Mouse (Mus musculus): ENCODE measurements around the gene Afmid. TPM values are rescaled to one million over a fixed set of nuclear protein-coding genes. Genes with fewer than 3 reads are reported as not detected.

Gene Afmid
- total RNA-seq, 2 experiments from 2014 or later: 4.6 to 6.7 TPM

DNA sequence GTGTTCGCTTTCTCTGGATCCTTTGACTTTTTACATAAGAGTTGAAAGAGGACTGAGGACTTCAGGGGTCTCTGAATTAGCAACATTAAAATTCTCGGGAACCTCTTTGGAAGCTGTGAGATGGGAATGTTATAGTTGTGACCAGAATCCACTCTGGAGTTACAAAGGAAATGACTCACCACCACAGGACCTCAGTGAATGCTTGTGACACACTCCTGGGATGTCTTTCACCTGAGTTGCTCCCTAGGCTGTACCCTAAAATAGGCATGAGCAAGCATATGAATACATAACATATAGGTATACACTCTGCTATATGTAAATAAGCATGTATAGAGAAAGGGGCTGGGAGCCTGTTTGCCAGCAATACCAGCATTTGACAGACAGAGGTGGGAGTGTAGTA, 17.7 kb downstream of the Afmid start:
- intact Hi-C loops (cut with DNase I): no loop called here
- DNase-seq (ENCODE audit: low spot score in 2 of 2): no peak

DNA sequence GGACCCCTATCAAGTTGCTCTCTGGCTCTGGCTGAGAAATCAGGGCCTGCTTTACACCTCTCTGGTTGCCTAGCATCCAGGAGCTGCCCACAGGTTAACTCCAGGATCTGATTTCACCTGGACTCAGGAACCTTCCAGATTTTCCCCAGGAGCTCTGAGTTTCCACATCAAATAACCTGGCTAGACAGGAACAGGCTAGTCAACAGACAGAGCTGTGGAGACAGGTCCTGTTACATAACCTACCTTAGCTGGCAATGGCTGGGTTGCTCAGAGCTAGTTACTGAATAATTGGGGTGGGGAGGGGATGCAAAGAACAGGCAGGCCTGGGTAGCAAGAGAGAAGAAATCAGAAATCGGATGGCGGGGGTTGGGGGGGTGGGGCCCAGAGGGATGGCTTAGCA, 19.3 kb downstream of the Afmid start:
- DNase-seq (ENCODE audit: low spot score in 2 of 2): no peak
- intact Hi-C loops (cut with DNase I): no loop called here

DNA sequence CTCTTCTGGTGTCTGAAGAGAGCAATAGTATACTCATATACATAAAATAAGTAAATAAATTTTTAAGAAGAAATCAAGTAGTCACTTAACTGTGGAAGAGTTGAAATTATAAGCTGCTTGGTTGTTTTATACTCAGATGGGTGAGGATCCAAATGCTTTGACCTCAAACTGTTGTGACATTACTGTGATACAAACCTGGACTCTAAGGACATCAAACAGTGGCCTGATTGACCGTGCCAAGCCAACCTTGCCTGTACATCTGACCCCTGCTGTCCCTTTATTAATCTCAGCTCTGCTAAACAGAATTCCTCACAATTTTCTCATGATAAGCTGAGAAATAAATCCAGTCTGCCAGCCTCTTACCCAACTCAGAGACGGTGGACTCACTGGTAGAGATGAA, 19.9 kb downstream of the Afmid start:
- intact Hi-C loops (cut with DNase I): no loop called here
- DNase-seq (ENCODE audit: low spot score in 2 of 2): no peak

DNA sequence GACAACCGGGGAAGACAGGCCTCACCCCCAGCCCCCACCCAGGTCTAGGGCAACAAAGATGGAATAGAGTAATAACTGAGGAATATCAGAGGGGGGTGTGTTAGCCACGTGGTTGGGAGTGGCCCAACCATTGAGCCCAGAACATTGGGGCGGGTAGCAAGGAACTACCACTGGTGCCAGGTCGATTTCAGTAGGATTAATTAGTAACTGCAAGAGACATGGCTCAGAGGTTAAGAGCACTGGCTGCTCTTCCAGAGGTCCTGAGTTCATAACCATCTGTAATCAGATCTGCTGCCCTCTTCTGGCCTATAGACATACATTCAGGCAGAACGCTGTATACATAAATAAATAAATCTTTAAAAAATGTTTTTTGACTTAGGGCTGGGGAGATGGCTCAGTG, 20.9 kb downstream of the Afmid start:
- DNase-seq (ENCODE audit: low spot score in 2 of 2): no peak
- intact Hi-C loops (cut with DNase I): no loop called here

DNA sequence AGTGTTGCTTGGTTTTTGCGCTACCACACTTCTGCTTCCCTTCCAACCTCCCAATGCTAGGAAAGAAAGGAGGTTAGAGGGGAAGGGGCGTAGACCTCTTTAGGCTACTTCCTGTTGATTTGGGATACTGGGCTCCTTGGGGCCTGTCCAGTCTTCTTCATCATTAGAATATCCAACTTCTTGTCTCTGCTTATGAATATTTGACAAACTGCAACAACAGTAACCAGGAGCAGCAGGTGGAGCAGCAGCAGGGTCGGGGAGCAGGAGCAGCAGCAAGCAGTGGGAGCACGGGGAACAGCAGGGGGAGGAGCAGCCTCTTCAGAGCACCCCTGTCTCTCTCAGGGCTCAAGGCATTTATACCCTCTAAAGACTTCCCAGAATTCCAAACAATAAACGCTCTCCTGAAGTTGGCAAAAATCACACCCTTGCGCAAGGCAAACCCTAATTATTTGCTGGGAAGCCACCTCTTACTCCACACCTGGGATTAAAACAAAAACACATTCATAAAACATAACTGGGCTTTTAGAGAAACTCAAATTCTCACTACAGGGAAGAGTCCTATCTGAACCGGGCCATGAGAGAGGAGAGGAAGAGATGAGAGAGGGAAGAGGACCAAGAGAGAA, 22.0 kb downstream of the Afmid start:
- intact Hi-C loops (cut with DNase I): no loop called here
- DNase-seq (ENCODE audit: low spot score in 2 of 2): no peak

DNA sequence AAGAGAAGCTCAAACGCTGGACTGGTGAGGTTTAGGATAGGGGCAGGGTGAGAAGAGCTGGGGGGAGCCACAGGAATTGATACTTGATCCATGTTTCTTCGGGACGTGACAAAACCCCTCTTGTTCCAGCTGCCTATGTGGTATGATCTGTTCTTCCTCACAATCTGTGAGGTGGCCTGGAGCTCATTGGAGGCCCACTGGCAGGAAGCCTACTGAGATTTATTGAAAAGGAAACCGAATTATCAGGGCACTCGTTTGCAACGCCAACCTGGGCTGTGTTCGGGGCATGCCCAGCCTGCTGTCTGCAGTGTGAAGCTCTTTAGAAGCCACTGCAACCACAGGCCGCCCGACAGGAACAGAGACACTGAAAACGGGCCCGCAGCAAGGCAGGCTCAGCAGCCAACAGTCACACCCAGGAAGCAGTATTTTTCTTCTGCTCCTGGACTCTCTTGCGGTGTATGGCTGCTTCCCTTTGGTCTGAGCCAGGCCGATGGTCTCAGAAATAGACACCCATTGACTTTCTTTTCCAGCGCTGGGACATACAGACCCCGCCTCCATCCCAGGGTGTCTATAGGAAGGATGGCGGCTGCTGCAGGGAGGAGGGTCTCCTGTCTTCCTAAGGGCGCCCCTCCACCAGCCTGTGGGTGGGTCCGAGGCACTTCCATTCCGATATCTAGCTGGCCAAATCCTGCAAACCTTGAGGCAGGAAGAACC, 22.7 kb downstream of the Afmid start:
- intact Hi-C loops (cut with DNase I): no loop called here

DNA sequence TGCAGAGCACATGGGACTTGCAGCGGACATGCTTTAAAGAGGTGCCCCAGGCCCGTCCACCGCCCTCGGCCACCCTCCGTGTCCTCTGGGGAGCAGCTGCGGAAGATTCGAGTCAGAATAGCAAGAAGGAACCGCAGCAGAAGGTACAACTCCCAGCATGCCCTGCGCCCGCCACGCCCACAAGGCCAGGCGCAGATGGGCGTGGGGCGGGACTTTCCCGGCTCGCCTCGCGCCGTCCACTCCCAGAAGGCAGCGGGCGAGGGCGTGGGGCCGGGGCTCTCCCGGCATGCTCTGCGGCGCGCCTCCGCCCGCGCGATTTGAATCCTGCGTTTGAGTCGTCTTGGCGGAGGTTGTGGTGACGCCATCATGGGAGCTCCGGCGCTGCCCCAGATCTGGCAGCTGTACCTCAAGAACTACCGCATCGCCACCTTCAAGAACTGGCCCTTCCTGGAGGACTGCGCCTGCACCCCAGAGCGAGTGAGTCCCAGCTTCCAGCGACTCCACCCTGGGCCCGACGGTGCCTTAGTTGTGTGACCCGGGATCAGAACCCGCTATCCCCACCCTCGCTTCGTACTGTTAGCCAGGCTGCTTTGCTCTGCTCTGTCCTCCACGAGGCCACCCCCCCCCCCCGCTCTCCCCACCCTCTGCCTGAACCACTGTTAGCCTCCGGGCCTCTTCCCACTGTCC, 23.4 kb downstream of the Afmid start, which contains the start of gene Birc5:
Birc5 (plus strand) TSS at position 267 of the 687 bp plus-strand sequence.
- intact Hi-C loops (cut with DNase I): no loop called here
- peak; percentile 96 to 97 for DNase-seq (ENCODE audit: low spot score in 2 of 2)

More for the DNA sequence above, 22.7 kb downstream of the Afmid start:
- no peak for DNase-seq (ENCODE audit: low spot score in 2 of 2)

DNA sequence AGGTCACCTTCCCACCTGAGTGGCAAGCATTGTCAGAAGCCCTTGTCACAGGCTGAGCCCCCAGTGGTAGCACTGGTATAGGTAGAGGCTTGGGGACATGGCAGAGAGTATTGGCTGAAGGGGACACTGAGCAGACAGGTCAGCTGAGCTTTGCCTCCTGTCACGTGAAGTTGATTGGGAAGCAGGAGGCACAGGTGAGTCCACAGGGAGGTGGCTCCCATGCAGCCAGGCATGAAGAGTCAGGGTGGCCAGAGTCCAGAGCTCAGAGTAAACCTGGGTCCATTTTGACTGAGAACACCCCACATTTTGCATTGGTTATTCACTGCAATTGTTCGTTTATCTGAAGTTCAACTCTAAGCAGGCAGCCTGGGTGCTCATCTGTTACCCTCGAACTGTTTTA, 27.2 kb downstream of the Afmid start:
- intact Hi-C loops (cut with DNase I): no loop called here
- DNase-seq (ENCODE audit: low spot score in 2 of 2): no peak

DNA sequence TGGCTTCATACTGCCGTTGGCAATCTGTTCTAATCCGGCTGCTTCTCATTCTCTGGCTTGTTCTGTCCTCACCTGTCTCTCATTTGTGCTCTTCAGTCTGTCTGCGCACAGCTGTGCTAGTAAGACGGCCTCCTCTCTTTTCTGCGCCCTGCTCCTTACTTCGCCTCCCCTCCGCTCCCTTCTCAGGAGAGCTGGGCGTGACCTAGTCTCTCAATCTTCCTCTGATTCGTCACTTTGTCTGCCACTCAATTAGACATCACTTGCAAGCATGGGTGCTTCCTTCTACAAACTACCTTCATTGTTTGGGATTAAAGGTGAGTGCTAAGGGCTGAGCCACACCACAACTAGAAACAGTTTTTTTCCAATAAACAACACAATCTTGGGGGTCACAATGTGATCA, 28.5 kb downstream of the Afmid start:
- DNase-seq (ENCODE audit: low spot score in 2 of 2): no peak
- intact Hi-C loops (cut with DNase I): no loop called here

DNA sequence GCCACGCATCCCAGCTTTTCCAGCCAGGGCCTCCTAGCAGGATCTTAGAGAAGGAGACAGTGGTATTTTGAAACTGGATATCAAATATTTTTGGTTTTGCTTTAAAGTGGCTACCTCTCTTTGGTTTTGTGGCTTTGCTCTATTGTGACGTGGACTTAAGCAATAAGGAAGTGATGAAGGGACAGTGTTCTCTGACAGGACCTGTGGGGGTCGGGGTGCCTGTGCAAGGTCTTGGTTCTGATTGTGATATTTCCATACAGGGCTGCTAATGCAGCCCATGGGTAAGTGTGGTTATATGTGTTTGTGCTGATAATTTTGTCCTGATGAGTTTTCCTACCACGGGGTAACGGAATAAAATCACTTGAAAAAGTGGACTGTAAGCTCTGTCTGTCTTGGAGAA, 29.6 kb downstream of the Afmid start:
- intact Hi-C loops (cut with DNase I): no loop called here
- DNase-seq (ENCODE audit: low spot score in 2 of 2): no peak

DNA sequence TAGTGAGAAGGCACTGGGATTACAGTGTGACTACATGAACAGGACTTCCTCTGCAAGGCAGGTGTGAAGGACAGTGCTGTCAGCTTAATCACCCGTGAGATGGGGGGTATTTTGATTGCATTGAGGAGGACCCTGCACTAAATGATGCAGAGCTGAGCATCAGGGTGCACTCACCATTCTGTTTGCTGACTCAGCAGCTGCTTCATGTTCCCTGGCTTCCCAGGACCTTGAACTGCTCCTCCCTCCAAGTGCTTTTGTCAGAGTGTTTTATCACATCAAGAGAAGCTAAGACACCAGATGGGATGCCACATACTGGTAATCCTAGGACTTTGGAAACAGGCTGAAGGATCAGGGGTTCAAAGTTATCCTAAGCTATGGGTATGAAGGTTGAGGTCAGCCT, 30.3 kb downstream of the Afmid start:
- DNase-seq (ENCODE audit: low spot score in 2 of 2): no peak
- intact Hi-C loops (cut with DNase I): no loop called here

DNA sequence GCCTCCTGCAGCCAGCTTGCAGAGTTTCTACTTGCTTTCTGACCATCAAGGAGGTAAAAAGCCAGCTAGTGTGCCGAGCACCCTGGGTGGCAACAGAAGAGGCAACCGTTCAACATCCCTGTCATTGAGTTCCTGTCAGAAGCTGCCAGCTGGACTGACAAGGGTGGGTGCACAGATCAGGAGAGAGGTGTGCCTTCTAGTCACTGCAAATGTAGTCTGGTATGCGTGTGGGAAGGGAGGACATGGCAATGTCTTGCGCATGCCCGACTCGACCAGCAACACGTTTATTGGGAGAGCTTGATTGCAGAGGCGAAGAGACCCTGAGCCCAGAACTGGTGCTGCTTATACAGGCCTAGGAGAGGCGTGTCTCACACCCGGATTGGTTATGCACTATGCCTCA, 31.7 kb downstream of the Afmid start:
- no peak for DNase-seq (ENCODE audit: low spot score in 2 of 2)
- intact Hi-C loops (cut with DNase I): no loop called here

DNA sequence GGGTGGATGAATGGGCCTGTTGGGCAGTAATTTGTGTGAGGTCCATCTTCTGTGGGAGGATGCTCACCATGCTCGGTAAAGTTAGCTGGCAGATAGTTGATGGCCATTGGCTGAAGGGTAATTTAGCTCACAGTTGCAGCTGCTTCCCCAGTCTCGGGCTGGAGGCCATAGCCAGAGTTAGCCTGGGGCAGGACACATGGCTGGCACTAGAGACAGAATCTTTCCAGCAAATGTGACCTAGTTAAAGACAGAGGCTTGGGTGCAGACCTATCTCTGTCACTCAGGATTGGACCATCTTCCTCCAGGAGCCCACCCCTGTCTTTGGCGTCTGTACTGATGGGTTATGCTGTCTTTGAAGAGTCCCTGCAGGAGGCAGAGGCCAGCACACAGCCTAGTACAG, 32.7 kb downstream of the Afmid start:
- DNase-seq (ENCODE audit: low spot score in 2 of 2): no peak
- intact Hi-C loops (cut with DNase I): no loop called here

DNA sequence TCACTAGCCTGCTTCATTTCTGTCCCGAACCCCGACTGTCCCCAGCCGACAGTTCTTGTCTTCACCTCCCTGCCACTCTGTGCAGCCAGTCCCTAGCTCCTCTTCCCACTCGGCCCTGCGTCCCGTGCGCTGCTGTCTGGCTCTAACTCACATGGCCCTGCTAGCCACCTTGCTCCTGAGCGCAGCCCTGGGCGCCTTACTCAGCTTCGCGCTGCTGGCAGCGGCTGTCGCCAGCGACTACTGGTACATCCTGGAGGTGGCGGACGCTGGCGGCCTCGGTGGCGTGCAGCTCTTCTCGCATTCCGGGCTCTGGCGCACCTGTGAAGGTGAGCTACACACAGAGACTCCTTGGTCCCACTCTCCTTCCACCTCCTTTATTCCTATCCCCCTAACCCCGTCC, 34.9 kb downstream of the Afmid start, which contains the start of gene Tmem235:
Tmem235 (plus strand) TSS at position 152 of the 400 bp plus-strand sequence.
- no peak for DNase-seq (ENCODE audit: low spot score in 2 of 2)
- intact Hi-C loops (cut with DNase I): no loop called here

DNA sequence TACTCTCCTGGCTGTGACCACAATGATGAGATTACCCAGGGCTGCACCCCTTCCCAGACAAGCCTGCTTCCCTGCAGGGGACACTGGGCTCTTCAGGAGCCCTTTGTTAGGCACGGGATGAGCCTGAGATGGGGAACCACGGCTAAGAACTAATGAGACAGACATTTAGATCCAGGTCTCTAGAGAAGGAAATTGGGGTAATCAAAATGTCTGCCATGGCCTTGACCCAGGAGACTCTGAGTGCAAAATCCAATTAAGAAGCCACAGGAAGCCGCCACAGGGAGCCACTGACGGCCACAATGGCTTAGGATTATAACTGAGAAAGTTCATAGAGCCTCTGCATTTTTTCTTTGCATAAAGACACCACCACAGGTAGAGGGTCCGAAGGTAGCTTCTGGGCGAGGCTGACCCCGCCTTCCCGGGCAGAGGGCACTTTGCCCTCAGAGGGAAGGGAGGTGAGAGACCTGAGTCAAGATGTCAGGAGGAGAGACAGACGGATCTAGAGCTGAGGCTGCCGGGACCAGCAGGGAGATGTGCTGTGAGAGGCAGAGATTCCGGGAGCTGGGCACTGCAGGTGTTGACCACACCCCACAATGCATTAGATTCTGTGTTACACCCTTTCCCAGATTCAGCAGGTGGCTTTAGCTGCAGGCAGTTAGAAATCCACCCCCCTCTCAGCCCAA, 37.6 kb downstream of the Afmid start:
- intact Hi-C loops (cut with DNase I): no loop called here
- no peak for DNase-seq (ENCODE audit: low spot score in 2 of 2)

DNA sequence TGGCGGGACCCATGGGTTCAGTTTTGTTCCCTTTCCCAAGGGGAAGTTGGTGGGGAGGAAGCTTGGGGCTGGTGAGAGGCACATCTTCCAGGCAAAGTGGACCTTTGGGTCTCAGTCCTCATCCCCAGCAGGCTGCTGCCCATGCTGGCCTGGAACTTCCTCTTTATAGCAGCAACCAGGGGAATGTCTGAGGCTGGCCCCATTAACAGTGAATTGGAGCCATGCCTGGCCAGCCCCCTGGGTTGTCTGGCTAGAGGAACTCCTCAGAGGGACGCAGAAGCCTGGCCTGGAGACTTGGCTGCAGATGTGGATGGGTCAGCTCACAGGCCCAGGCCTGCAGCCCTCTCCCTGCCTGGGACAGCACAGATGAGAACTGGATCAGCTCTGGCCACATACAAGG, 39.1 kb downstream of the Afmid start:
- intact Hi-C loops (cut with DNase I): no loop called here

DNA sequence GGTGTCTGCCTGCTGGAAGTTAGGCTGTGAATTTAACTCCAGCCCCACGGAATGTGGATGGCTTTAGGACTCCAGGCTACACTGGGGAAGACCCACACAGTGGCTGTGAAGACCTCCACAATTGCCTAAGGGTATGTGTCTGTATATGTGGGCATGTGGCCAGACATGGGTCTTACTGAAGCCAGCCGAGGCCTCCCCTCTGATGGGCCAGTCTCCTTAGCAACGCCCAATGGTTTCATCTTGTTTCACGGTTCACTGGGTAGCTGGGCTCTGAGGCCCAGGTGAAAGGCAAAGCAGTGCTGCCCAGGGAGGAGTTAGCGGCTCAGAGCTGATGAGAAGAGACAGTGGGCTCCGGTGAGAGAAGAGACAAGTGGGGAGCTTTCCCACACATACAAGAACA, 40.3 kb downstream of the Afmid start:
- no peak for DNase-seq (ENCODE audit: low spot score in 2 of 2)
- intact Hi-C loops (cut with DNase I): no loop called here

More for the DNA sequence above, 39.1 kb downstream of the Afmid start:
- no peak for DNase-seq (ENCODE audit: low spot score in 2 of 2)

DNA sequence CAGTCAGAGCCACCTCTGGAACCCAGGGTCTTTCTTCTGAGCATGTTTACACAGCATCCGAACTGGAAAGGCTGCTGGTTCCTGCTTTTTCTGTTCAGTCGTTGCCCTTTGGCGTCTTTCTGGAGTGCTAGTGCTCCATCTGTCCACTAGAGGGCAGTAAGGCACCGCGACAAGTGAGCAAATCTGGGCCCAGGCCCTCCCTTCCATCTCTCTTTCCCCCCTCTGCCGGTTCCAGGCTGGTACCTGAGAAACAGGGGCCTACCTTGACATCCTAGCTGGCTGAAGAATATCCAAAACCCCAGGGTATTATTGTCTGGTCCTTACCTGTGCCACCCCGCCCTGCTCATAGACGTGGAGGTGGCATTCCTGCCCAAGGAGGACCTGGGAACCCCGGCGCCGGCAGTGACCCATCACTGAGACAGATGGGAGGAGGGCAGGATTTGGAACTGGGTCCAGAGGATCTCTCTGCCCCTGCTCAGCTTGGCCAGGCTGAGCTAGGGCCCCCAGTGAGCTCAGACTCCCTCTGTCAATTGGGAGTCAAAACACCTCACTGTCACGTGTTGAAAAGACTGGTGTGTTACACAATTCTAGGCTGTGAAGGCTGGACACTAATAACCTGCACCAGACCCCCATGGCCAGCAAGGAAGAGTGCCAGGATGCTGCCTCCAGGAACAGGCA, 45.1 kb downstream of the Afmid start:
- intact Hi-C loops (cut with DNase I): loop anchor here (1.0 to 5.0 kb wide), 3 partner anchors 151 to 351 kb away; no protein-coding TSS in a partner anchor
- peak; percentile 78 to 85 for DNase-seq (ENCODE audit: low spot score in 2 of 2)

DNA sequence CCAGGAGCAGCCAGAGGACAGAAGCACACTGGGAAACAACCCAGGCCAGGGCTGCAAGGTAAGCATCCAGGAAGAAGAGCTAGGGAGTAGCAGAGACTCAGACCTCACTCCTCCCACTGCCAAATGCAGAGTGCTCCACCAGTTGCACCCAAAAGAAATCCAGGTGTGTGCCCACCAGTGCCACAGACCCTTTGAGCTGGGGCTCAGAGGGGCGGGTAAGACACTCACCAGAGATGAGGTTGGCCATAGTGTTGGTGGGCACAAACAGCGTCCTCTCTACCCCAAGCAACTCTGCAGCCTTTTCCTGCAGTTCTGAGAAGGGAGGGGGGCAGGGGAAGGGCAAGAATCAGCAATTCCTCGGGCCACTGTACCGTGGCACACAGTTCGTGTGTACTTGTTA, 45.7 kb downstream of the Afmid start:
- intact Hi-C loops (cut with DNase I): loop anchor here (5.0 kb wide), 1 partner anchor 351 kb away; no protein-coding TSS in a partner anchor
- DNase-seq (ENCODE audit: low spot score in 2 of 2): no peak
